Mouse (Mus musculus) stomach, embryonic 15.5 days (tissue): ENCODE measurements at regions not wholly inside any gene's neighbourhood (a gene's known extent, or its start where the extent isn't known, plus 50 kb on each side); places are given as distances from the start of the nearest gene placed in this dataset.
A peak's percentile ranks its signal among the peaks of the same experiment; 100 is the strongest.

ENCODE experiments used
- ATAC-seq: fragments of 200-750 bp; cut with Nextera tagmentation; 2 replicates; pipeline ENCODE4 v1.8.0; 2017; ENCODE audit warnings: low read depth, moderate number of reproducible peaks, moderate TSS enrichment; ENCODE audit not compliant: insufficient read depth, low FRiP score
- H3K27ac ChIP-seq: fragments of 300-500 bp; sonication (generic); 2 replicates; pipeline ENCODE4 v1.5.1; 2015; ENCODE audit warnings: mild to moderate bottlenecking, inconsistent platforms
- H3K27me3 ChIP-seq: fragments of 300-500 bp; sonication (generic); replicated peaks from 2 replicates; pipeline ENCODE4 v1.6.1; 2015; ENCODE audit warnings: inconsistent platforms
- H3K36me3 ChIP-seq: fragments of 300-500 bp; sonication (generic); 2 replicates; pipeline ENCODE4 v1.6.1; 2015; ENCODE audit warnings: inconsistent platforms
- H3K4me1 ChIP-seq: fragments of 300-500 bp; sonication (generic); 2 replicates; pipeline ENCODE4 v1.6.1; 2015; ENCODE audit warnings: inconsistent platforms
- H3K4me2 ChIP-seq: fragments of 300-500 bp; sonication (generic); 2 replicates; pipeline ENCODE4 v1.6.1; 2015; ENCODE audit warnings: mild to moderate bottlenecking, inconsistent platforms
- H3K4me3 ChIP-seq: fragments of 300-500 bp; sonication (generic); replicated peaks from 2 replicates; pipeline ENCODE4 v1.5.1; 2015; ENCODE audit warnings: inconsistent platforms
- H3K9ac ChIP-seq: fragments of 300-500 bp; sonication (generic); 2 replicates; pipeline ENCODE4 v1.6.1; 2015; ENCODE audit warnings: inconsistent platforms
- H3K9me3 ChIP-seq: fragments of 300-500 bp; sonication (generic); 2 replicates; pipeline ENCODE4 v1.6.1; 2016; ENCODE audit warnings: inconsistent platforms
- WGBS: fragments of 180-500 bp; shearing (Covaris S2); methylation state at CpG from one replicate; pipeline ENCODE4 v1.1.7; 2015; 5-methylcytosine and 5-hydroxymethylcytosine counted together

DNA sequence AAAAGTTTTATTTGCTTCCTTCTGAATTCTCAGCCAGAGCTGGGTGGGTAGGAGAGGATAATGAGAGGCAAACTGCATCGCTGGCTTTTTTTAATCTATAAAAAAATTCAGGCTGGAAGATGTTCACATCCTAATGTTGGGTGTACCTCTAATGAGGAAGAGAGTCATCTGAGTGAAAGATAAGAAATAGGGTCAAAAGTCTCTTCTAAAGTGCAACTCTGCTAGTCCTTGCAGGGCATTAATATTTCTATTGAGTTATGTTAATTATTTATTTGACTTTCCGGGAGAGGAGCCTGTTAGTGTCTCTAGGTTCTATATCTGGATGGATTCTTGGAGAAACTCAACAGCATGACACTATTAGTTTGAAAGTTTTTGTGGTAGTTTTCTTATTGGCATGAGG is 182.2 kb upstream of the Camk1g start:
- H3K4me1 ChIP-seq: no peaks in the 10 kb centered on the region

DNA sequence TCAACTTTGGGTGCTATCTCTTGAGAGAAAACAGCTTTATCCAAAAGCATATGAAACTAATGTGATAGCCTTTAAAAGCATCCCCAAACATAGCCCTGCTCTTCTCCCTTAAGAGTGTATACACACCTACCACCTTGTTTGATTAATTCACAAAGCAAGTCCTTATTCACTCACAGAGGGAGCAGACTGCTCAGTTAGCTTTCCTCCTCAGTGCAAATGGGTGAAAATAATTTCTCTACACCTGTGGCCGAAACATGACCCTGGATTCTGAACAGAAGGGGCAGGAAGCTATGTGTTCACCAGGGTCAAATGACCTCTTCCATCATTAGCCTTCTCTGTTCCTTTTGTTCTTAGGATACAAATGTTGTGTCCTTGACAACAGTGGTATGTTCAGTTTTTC is 181.2 kb upstream of the Camk1g start:
- Histone ChIP-seq H3K9me3 (no peaks in the 10 kb centered on the region), H3K27ac (no peak overlapping the region; the same call in 1 of the 2 replicates), H3K36me3 (no peaks in the 10 kb centered on the region), H3K4me2 (no peak overlapping the region), H3K4me1 (no peaks in the 10 kb centered on the region), H3K4me3 (no peak overlapping the region), H3K27me3 (no peaks in the 10 kb centered on the region), H3K9ac (no peak overlapping the region)
- WGBS: 63% methylated on average over 1 of the region's 1 CpGs
- ATAC-seq: no peak

More for the DNA sequence above, 182.2 kb upstream of the Camk1g start:
- 60% methylated on average over 2 of the region's 2 CpGs for WGBS
- Histone ChIP-seq H3K4me3 (no peak overlapping the region), H3K27ac (no peak overlapping the region), H3K36me3 (no peaks in the 10 kb centered on the region), H3K9me3 (no peaks in the 10 kb centered on the region), H3K4me2 (no peak overlapping the region), H3K9ac (no peak overlapping the region), H3K27me3 (no peaks in the 10 kb centered on the region)
- ATAC-seq: no peak

DNA sequence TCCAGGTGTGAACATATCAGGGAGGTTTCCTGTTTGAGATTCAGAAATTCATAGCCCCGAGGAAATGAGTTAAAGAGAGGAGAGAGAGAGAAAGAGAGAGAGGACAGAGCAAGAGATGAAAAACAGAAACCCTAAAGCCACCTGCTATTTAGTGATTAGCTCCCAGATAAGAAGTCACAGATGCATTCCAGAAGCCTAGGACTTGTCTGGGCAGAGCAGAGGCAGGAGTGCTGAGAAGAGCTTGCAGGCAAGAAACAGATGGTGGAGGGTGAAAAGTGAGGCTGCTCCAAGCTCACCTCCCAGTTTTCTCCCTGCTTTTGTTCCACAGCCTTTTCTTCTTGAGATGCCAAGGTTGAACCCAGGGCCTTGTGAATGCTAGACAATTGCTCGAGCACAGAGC is 180.7 kb upstream of the Camk1g start:
- Histone ChIP-seq H3K9me3 (no peaks in the 10 kb centered on the region), H3K36me3 (no peaks in the 10 kb centered on the region), H3K4me3 (no peak overlapping the region), H3K27me3 (no peaks in the 10 kb centered on the region), H3K4me1 (no peaks in the 10 kb centered on the region), H3K4me2 (no peak overlapping the region), H3K27ac (peak overlapping the region; percentile 44; the same call in 1 of the 2 replicates), H3K9ac (no peak overlapping the region)
- WGBS: 25% methylated on average over 2 of the region's 2 CpGs
- ATAC-seq: no peak

DNA sequence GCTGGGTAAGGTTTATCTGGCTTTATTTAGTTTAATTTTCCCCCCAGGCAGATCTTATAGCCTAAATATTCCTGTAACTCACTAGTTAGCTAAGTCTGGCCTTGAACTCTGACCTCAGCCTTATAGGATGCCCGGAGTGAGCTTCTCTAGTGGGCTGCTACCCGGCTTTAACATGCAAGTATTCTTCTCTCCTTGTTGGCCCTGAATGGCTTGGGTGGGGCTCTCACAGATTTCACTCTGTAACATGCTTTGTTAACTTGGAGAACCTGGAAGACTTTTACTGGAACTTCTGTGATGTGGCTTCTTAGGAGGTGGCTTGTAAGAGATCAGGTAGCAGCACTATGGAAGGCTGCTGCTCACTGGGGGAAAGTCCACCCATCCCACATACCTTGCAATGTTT is 177.3 kb upstream of the Camk1g start:
- Histone ChIP-seq H3K27me3 (no peaks in the 10 kb centered on the region), H3K27ac (no peak overlapping the region), H3K4me3 (no peak overlapping the region), H3K9ac (no peak overlapping the region), H3K4me2 (no peak overlapping the region), H3K36me3 (no peaks in the 10 kb centered on the region), H3K4me1 (no peaks in the 10 kb centered on the region), H3K9me3 (no peaks in the 10 kb centered on the region)
- ATAC-seq: no peak
- 73% methylated on average over 2 of the region's 2 CpGs for WGBS

DNA sequence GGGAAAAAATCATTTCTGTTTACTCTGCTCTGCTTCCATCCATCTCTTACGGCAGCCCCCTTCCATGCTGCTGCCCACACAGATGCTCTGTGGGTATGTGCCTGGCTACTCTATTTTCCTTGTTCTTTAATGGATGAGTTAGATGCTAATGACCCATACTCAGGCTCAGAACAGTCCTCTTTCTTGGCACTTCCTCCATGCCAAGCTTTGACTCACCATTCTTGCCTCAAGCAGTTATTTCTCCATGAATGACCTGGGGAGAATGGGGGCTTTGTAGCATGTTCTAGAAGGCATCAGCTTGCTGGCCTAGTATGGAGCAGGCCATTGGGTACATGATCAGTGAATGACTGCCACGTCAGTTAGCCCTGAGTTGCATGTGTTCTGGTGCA is 175.9 kb upstream of the Camk1g start:
- Histone ChIP-seq H3K9me3 (no peaks in the 10 kb centered on the region), H3K4me3 (no peak overlapping the region), H3K4me2 (no peak overlapping the region), H3K9ac (no peak overlapping the region), H3K4me1 (no peaks in the 10 kb centered on the region), H3K36me3 (no peaks in the 10 kb centered on the region), H3K27ac (no peak overlapping the region), H3K27me3 (no peaks in the 10 kb centered on the region)
- WGBS: 85% methylated on average over 2 of the region's 2 CpGs
- no peak for ATAC-seq

DNA sequence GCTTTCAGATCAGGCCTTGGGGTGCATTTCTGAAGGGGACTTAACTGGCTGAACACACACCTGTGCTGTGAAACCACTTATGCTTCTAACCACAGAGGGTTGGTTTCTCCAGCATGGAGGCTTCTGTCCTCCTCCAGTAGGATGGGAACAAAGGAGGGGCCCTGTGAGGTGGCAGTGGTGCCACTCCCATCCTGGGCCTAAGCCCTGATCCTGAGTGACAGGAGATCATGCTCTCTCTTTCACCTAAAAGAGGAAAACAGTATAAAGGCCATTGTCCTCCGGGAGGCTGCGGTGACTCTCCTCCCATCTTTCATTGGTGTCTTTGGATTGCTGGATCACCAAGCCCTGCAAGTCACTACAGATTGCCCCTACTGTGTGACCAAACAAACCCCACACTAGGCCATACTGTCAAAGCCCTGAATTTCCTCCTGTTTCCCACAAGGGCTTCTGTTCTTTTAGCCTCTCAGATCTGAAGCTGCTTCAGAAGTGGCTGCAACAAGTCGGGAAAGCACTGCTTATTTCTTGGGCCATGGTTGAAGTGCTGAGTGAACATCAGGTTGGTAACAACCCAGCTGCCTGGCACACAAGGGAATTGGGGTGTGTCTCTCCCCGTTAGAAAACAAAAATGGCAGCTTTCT is 175.4 kb upstream of the Camk1g start:
- H3K36me3 ChIP-seq: no peaks in the 10 kb centered on the region
- no peak for ATAC-seq
- no peaks in the 10 kb centered on the region for H3K9me3 ChIP-seq
- H3K27me3 ChIP-seq: no peaks in the 10 kb centered on the region
- no peak overlapping the region for H3K27ac ChIP-seq
- no peak overlapping the region for H3K4me3 ChIP-seq
- no peak overlapping the region for H3K4me2 ChIP-seq
- no peak overlapping the region for H3K9ac ChIP-seq
- WGBS: 72% methylated on average over 4 of the region's 4 CpGs
- no peaks in the 10 kb centered on the region for H3K4me1 ChIP-seq

DNA sequence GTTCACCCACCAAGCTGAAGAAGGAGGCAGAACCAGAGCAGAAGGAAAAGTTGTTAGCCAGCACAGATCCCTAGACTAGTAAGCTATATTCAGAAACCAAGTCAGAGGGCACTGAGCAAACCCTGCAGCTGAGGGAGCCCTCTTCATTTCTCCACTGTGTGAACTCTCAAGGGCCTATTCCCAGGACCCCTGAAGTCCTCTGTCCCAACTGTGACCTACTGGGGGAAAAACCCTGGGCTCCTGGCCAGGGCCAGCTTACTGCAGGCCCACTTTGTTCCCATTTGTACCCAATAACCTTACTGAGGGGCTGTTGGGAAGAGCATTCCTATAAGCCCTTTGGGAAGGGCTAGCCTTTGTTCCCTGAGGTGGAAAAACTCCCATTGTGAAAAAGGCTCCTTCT is 174.7 kb upstream of the Camk1g start:
- H3K36me3 ChIP-seq: no peaks in the 10 kb centered on the region
- H3K9ac ChIP-seq: no peak overlapping the region
- no peak for ATAC-seq
- H3K4me1 ChIP-seq: no peaks in the 10 kb centered on the region
- H3K4me3 ChIP-seq: no peak overlapping the region
- no peak overlapping the region for H3K27ac ChIP-seq
- H3K27me3 ChIP-seq: no peaks in the 10 kb centered on the region
- no peaks in the 10 kb centered on the region for H3K9me3 ChIP-seq
- H3K4me2 ChIP-seq: no peak overlapping the region

DNA sequence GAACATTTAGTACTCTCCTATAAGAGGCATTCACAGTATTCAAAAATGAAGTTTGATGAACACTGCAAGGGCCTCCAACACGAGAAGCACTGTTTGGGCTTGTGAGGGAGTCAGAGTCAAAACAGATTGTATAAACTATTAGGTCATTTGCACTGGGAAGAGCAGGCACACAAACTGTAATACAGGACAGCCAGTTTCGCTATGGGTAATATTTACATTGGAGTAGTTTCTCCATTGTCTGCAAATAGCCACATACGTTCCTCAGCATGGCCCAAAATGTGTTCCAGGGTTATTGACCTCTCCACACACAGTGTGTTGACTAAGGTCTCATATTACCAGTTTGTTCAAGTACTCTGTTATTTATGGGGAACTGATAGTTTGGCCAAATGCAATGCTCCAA is 173.7 kb upstream of the Camk1g start:
- Histone ChIP-seq H3K4me1 (0 out of 2 replicates have a peak, but pooled peaks cover 3% of the 10 kb centered on the region), H3K4me3 (no peak overlapping the region), H3K9me3 (no peaks in the 10 kb centered on the region), H3K27ac (no peak overlapping the region), H3K4me2 (no peak overlapping the region), H3K36me3 (no peaks in the 10 kb centered on the region), H3K9ac (no peak overlapping the region), H3K27me3 (no peaks in the 10 kb centered on the region)
- 0 out of 2 replicates have a peak, but pooled peaks have one; percentile 32 for ATAC-seq
- 32% methylated on average over 3 of the region's 3 CpGs for WGBS

DNA sequence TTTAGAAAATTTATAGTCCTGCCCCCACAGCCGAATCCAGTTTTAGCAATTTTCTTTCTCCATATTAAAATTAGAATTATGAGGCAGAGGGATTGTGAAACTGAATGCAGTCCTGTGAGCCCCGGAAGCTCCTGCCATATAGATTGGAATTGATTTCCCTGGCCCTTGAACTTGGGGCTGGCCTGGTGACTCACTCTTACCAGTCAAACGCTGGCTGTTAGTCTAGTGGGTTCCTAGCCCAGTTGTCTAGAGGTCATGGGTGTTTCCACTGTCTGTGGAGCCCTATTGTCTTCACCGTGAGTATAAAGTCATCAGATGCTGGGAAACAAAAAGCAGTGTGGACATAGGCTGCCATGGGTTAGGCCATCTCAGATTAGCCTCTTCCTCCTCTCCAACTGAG is 173.2 kb upstream of the Camk1g start:
- Histone ChIP-seq H3K4me3 (no peak overlapping the region), H3K27ac (no peak overlapping the region), H3K36me3 (no peaks in the 10 kb centered on the region), H3K27me3 (no peaks in the 10 kb centered on the region), H3K4me2 (no peak overlapping the region), H3K4me1 (0 out of 2 replicates have a peak, but pooled peaks cover 3% of the 10 kb centered on the region), H3K9me3 (no peaks in the 10 kb centered on the region), H3K9ac (no peak overlapping the region)
- ATAC-seq: no peak
- 58% methylated on average over 4 of the region's 4 CpGs for WGBS

DNA sequence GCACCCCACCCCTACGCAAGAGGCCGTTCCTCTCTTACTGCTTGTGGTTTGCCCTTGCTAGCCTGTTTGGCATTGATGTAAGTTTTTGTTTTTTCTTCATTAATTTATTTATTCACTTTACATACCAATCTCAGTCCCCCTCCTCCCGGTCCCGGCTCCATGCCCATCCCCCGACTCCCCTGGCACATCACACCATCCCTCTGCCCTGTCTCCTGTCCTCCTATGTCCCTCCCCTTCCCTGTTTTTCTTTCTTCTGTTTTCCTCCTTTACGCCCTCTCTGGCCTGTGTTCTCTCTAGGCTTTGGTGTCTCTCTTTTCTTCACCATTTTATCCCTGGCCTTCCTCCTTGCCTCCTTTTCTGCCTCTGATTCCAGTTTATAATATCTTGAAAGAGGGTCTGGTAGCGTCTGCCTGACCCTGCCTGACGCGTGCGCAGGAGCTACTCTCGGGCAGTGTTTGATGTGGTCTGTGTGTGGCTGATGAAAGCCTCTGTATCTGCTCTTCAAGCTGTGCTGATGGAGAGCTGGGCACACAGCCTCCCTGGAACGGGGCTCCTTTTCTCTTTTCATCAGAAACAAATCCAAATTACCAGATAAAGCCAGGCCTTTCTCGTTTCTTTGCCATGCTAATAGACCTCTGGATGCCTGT is 172.0 kb upstream of the Camk1g start:
- Histone ChIP-seq H3K4me2 (no peak overlapping the region), H3K36me3 (no peaks in the 10 kb centered on the region), H3K4me3 (no peak overlapping the region), H3K9ac (no peak overlapping the region), H3K27me3 (no peaks in the 10 kb centered on the region), H3K4me1 (0 out of 2 replicates have a peak, but pooled peaks cover 3% of the 10 kb centered on the region), H3K27ac (no peak overlapping the region), H3K9me3 (no peaks in the 10 kb centered on the region)
- WGBS: 44% methylated on average over 13 of the region's 13 CpGs
- no peak for ATAC-seq

DNA sequence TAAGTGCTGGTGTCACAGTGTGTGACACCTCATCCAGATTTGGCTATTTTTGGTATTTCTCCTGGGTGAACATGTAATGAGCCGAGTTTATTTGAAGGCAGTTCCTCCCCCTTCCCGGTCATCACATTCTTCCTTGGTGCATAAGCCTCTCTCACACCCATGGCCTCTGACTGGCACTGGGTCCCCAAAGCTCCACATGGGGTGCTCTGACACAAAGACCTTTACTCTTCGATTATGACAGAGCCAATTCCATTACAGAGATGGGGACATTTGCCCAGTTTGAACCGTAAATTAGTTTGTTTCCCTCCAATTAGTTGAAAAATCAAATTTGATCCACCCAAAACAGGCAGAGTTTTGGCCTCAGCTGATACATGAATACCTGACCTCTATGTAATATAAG is 171.2 kb upstream of the Camk1g start:
- WGBS: 80% methylated on average over 4 of the region's 4 CpGs
- ATAC-seq: no peak
- Histone ChIP-seq H3K4me2 (no peak overlapping the region), H3K4me1 (0 out of 2 replicates have a peak, but pooled peaks cover 3% of the 10 kb centered on the region), H3K9me3 (no peaks in the 10 kb centered on the region), H3K27ac (no peak overlapping the region), H3K4me3 (no peak overlapping the region), H3K27me3 (no peaks in the 10 kb centered on the region), H3K9ac (no peak overlapping the region), H3K36me3 (no peaks in the 10 kb centered on the region)

DNA sequence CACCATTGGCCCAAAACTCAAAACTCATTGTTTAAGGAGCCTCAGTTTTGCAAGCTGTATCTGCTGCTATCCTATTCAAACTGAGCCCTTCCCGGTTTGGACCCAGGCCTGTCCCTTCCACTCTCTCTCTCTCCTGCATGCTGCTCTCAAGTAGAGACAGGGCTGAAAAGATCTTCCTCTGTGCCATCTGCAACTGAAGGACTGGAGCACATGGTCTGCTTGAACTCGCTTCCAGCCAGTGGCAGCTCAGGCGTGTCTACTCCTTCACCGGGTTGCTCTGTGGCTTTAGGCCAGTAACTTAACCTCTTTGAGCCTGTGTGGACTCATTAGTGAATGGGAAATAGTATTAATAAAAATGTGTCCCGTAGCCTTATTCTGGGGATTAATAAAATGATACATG is 170.4 kb upstream of the Camk1g start:
- Histone ChIP-seq H3K27me3 (no peaks in the 10 kb centered on the region), H3K9ac (no peak overlapping the region), H3K27ac (no peak overlapping the region), H3K9me3 (no peaks in the 10 kb centered on the region), H3K36me3 (no peaks in the 10 kb centered on the region), H3K4me2 (no peak overlapping the region), H3K4me1 (0 out of 2 replicates have a peak, but pooled peaks cover 3% of the 10 kb centered on the region), H3K4me3 (no peak overlapping the region)
- ATAC-seq: no peak
- WGBS: 81% methylated on average over 5 of the region's 5 CpGs
